Mouse (Mus musculus): ENCODE data around the gene Dap.

Gene Dap

GRCm38 (mm10) chr15:31299258-31299917 lies 75.3 kb downstream of the Dap start:
- no peak for DNase-seq (ENCODE audit: low read depth, low spot score)

GRCm38 (mm10) chr15:31302293-31302990 lies 78.3 kb downstream of the Dap start:
- DNase-seq (ENCODE audit: low read depth, low spot score), result no peak

- DNase-seq (ENCODE audit: low read depth, low spot score), result no peak
Observed at GRCm38 (mm10) chr15:31304302-31304701, 80.2 kb downstream of the Dap start.

- DNase-seq (ENCODE audit: low read depth, low spot score), result no peak
Observed at GRCm38 (mm10) chr15:31305181-31305580, 81.1 kb downstream of the Dap start.

- DNase-seq (ENCODE audit: low read depth, low spot score), result no peak
Observed at GRCm38 (mm10) chr15:31306726-31307125, 82.6 kb downstream of the Dap start.

GRCm38 (mm10) chr15:31309526-31309925 lies 85.4 kb downstream of the Dap start:
- no peak for DNase-seq (ENCODE audit: low read depth, low spot score)

- DNase-seq (ENCODE audit: low read depth, low spot score), result no peak
Observed at GRCm38 (mm10) chr15:31312001-31312400, 87.9 kb downstream of the Dap start.

- DNase-seq (ENCODE audit: low read depth, low spot score), result no peak
Observed at GRCm38 (mm10) chr15:31315630-31316231, 91.6 kb downstream of the Dap start.

- DNase-seq (ENCODE audit: low read depth, low spot score), result no peak
Observed at GRCm38 (mm10) chr15:31317056-31317805, 93.1 kb downstream of the Dap start.

- DNase-seq (ENCODE audit: low read depth, low spot score), result no peak
Observed at GRCm38 (mm10) chr15:31318158-31318955, 94.2 kb downstream of the Dap start.

- DNase-seq (ENCODE audit: low read depth, low spot score), result no peak
Observed at GRCm38 (mm10) chr15:31319046-31319445, 94.9 kb downstream of the Dap start.

- no peak for DNase-seq (ENCODE audit: low read depth, low spot score)
Observed at GRCm38 (mm10) chr15:31320598-31321377, 96.7 kb downstream of the Dap start.

- no peak for DNase-seq (ENCODE audit: low read depth, low spot score)
Observed at GRCm38 (mm10) chr15:31323684-31324083, 99.6 kb downstream of the Dap start.
